Mouse (Mus musculus): ENCODE measurements around the gene Mapk11.

- TF ChIP-seq POLR2A (IDR thresholded peaks at IDR 0.05; ENCODE audit: low read depth, low read length) (no peak), CTCF (conservative IDR thresholded peaks at IDR 0.05; ENCODE audit: insufficient read depth, insufficient read length, low read depth, low read length) (no peak)
Measured at GRCm38 (mm10) chr15:89147456-89147855, 2.0 kb downstream of the Mapk11 start.

Measured in kidney, adult 2 months (tissue).